Mouse (Mus musculus) gastrocnemius, postnatal 36 days (tissue): ENCODE results near the gene Pitpna. TPM values are rescaled to one million over a fixed set of nuclear protein-coding genes. Genes with fewer than 3 reads are reported as not detected.
"Not testable (repeated sequence)": the region's sequence is repeated elsewhere in the genome, so short reads cannot be mapped to it uniquely, and the experiment has no call there.

Experiments used
- DNase-seq, 2 experiments: peaks; one replicate each; pipeline ENCODE4 v3.0.0; 2022
- intact Hi-C: fragments of 180-260 bp; cut with DNase I; formaldehyde crosslinking; loops from one replicate; pipeline ENCODE4 v1.15.1; 2025
- long read RNA-seq, 2 experiments: library from polyadenylated mRNA; stranded (forward); transcript quantifications; one replicate each; pipeline ENCODE4 v2.0.0; 2021
- total RNA-seq, 2 experiments: library from RNA; stranded (reverse); gene quantifications; 2 replicates each; pipeline ENCODE4 v1.2.3; 2021

The Pitpna gene
- 100 to 1,000 TPM; 186 to 223 TPM for total RNA-seq
- long read RNA-seq, experiment 1, transcript Pitpna-204 (3 exons, 384 nt): major isoform, 5 of 235 reads
- long read RNA-seq, experiment 1, partial matches to known transcripts: 17 of 235 reads
- long read RNA-seq, experiment 1, other reads (novel, unspliced or antisense): 213 of 235 reads
- long read RNA-seq, experiment 2, transcript Pitpna-204 (3 exons, 384 nt): major isoform, 5 of 263 reads
- long read RNA-seq, experiment 2, partial matches to known transcripts: 25 of 263 reads
- long read RNA-seq, experiment 2, other reads (novel, unspliced or antisense): 233 of 263 reads

DNA sequence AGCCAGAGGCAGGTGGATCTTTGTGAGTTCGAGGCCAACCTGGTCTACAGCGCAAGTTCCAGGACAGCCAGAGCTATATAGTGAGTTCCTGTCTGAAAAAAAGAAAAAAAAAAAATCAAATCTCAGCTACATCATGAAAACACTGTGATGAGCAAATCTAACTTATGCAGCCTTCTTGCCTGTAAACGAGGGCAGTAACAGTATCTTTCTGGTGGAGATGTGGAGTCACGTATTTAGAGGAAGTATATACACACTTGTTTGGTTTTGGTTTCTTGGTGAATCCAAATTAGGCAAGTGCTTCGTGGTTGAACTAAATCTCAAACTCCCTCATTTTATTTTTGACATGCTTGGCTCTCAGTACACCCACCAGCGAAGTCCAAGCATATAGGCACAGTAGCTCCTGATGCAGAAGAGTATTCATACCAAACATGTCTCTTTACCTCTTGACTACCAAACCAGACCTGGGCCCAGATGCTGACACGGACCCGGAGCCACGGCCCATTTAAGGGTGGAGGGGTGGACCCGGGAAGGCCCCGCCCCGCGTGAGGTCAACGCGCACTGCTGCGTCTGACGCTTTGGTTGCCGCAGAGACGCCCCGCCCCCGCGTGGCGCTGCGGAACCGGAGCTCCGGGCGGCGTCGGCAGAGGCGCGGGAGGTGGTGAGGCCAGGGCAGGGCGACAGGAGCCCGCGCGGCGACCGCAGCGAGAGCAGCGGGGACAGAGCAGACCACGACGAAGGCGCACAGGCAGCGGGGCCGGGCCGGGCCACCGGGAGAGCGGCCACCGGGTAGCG lies at the start of gene Pitpna:
Pitpna (plus strand) TSS at position 605 of the 792 bp plus-strand sequence.
- peak; percentile 92 to 96 for DNase-seq
- intact Hi-C loops: no loop called here

DNA sequence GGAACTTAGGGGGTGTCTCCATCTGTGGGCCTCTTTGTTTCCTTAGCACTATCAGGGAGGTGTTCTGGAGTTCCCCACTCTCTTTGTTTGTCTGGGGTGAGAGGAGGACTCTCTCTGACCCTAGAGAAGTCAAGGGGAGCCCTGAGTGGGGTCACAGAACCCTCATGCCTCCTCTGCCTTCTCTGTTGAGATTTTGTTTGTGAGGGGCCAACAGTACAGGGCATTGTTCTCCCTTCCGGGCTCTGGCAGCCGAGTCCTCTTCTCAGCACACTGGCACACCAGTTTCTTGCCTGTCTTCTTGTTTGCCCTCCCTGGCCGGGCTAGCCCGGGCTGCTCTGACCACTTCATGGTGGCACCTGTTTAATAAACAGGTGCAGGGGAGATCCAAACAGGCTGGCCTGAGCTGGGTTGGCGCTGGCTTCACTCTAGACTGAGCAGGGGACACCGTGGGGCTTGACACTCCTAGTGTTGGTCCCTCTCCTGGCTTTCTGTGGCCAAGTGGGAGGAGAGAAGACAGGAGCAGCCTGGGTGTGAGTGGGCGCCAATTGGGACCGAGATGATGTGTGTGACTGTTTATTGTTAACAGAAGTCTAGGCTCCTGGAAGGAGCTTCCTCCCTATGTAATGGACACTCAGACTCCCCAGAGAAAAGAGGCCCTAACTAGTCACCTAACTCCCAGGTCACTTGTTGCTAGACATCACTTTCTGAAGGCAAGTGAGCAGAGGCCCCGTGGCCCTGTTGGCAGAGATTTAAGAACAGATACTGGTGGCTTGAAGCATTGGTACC lies 49.5 kb upstream of the Pitpna start:
- DNase-seq: no peak
- intact Hi-C loops: no loop called here

DNA sequence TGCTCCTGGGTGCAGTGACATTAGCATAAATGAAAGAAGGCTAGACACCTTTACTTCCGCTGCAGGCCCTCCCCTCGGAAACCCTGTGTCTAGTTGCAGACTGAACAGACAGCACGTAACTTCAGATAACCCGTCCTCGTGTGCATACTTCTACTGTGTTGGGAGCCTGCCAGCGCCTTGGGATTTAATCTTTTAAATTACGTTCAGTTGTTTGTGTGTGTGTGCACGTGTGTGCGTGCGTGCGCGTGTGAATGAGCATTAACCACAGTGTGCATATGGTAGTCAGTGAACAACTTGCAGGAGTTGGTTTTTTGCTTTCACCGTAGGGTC lies 49.0 kb upstream of the Pitpna start:
- DNase-seq: no peak
- intact Hi-C loops: no loop called here

DNA sequence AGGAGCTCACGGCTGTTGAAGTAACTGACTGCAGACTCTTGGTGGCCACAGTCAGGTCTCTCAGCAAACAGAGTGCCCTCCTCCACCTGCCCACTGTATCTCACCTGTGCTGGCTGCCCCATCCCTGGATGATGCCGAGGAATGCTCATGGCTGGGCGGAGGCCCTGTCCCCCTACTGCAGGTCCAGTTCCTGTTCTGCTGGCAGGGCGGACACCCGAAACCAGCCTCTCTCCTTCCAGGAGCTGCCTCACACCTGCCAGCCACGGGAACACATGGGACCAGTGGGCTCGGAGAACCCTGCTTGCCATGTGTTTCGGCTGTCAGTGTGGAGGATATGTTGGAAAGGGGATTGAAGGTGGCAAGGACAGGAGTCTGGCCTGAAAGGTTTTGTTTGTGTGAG lies 47.7 kb upstream of the Pitpna start:
- no peak for DNase-seq
- intact Hi-C loops: no loop called here

DNA sequence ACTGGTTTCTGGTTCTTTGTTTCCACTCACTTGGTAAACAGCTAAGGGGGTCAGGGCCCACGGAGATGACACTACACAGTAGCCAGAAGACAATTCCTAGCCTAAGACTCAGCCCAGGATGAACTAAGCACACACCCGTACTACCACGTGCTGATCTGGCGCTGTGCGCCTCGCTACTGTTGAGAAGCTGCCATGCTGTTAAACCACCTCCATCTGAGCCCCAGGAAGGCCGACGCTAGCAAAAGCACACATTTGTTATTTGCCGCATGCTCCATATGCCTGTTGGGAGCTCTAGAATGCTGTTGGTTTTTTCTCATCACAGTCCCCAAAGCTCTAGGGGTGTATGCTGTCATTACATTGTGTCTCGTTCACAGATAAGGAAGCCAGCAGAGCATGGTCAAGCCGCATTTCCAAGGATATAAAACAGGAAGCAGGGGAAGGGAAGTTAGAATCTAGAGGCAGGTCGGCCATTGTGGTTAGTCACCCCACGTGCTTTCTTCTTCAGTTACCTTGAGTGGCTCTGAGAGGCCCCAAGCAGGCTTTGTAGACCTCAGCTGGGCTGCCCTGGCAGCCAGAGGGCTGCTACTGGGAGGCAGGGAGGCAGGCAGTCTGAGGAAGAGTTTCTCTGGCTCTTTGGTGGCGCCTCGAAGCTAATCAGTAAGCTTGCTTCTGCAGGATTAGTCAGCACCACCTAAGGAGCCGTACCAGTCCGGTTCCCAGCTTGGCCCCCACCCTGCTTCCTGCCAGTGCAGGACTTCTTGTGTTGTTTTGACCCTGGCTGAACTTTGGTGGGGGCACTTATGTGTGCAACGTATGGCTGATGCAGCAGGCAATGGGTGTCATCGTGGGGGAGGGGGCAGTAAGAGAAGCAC lies 47.0 kb upstream of the Pitpna start:
- intact Hi-C loops: no loop called here
- no peak for DNase-seq

DNA sequence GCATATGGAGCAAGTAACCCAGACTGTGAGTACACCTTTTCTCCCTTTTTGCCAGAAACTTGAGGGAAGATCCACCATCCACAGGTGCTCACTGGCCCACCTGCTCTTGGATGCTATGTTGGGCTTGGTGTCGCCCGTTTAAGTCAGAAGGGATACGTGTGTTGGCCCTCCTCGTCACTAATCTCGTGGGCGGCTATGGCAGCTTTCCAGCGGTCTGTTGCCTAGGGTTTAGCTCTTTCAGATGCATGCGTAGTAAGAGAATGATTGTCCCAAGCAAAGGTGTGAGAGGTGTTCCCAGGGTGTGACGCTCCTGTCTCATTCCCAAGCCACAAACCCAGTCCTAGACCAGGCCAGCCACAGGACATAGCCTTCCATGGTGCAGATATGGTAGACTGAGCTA lies 43.2 kb upstream of the Pitpna start:
- intact Hi-C loops: no loop called here
- DNase-seq: no peak

DNA sequence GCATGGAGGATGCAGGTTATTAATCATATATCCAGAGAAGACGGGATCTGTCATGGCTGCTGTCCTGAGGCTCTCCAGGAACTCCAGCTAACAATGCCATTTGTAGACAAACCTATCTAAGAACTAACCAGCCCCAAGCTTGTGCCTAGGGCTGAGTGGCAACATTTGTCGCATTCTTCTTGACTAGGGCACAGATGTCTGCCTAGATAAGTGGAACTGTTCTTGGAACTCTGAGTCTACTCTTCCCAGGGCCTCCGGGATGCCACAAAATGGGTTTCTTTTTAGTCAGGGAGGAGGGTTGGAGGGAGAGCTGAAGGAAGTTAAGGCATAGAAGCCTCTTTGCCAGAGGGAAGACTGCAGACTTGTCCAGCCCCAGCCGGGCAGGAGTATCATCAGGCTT lies 41.8 kb upstream of the Pitpna start:
- no peak for DNase-seq
- intact Hi-C loops: no loop called here

DNA sequence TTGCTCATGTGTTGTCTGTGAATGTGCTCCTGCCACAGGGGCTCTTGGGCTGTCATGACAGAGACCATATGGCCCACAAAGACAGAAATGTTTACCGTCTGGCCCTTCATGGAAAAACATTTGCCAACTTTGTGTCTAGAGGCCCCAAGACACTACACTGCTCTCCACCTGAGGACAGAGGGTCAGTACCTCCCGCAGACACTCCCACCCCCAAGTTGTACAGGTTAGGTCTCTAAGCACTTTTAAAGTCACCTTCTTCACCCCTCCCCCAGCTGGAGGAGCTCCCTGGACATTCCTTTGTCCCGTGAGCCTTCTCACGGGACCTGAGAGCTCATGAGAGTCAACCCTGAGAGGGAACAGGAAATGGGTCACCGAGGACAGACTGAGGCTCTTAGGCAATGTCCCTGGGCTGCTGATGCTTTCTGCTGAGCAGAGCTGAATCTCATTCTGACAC lies 38.2 kb upstream of the Pitpna start:
- no peak for DNase-seq
- intact Hi-C loops: no loop called here

DNA sequence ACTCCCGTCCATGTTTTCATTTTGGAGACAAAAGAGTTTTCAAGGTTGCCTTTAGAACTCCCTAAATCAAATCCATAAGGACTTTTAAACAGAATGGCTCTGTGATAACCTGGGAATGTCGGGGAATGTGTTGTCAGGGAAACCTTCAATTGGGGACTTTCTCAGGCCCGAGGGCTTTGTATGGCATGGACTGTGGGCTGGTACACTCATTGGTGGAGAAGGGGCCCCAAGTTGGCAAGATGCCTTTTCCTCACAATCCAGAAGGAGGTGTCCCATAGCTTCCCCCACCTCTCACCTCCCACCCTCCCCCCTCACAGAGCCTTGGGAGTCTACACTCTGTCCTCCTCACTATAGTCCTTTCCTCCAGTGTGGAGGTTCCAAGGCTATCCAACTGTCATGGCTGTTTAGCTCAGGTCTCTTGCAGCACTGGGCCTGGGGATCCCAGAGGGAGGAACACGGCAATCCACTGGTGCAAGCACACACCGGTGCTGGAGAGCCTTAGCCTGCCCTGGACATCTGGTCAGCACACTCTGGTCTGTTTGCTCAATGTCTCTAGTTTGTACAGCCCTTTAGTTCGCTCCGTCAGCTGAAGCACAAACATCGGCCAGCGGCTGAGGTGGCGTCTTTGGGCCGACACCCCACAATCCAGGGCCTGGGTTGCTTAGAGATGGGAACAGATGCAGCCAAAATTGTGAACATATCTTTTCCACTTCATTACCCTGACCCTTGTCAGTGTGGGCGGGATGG lies 37.5 kb upstream of the Pitpna start:
- DNase-seq: peak in 1 of 2 experiments; percentile 38
- intact Hi-C loops: no loop called here

DNA sequence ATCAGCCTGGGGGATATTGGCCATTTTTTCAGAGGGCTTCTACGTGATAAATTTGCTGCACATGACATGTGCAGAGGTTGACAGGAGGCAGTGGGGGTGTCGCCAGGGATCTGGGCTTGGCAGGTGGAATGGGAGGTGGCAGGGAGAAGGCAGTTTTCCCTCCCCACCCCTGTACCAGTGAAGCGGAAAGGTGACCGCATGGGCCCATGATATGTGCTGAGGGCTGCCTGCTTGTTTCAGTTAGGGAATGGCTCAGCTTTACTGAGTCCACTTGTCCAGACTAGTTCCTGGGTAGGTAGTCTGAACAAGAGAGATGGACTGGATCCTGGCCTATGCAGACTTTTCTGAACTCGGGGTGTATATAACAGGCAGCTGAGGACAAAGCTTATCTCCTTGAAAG lies 36.6 kb upstream of the Pitpna start:
- no peak for DNase-seq
- intact Hi-C loops: no loop called here

DNA sequence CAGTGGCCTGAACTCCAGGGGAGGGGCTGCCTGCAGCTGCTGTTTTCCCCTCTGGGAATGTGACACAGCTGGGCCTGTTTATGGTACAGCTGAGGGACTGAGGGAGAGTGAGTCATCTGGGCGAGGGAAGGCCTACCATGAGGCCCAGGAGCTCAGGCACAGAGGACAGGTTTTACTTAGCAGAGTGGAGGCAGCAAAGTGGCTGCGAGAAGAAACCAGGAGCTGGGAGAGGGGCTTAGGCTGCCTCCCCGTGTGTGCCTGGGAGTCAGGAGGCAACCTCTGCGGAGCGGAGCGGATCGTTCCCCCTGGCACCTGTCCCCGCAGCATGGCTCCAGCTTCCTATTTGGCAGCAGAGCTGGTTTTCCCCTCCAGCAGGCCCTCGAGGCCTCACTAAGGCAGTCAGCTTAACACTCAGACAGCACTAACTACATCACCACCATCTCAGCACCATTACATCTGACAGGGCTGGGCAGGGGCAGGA lies 35.9 kb upstream of the Pitpna start:
- peak; percentile 60 to 65 for DNase-seq
- intact Hi-C loops: no loop called here

DNA sequence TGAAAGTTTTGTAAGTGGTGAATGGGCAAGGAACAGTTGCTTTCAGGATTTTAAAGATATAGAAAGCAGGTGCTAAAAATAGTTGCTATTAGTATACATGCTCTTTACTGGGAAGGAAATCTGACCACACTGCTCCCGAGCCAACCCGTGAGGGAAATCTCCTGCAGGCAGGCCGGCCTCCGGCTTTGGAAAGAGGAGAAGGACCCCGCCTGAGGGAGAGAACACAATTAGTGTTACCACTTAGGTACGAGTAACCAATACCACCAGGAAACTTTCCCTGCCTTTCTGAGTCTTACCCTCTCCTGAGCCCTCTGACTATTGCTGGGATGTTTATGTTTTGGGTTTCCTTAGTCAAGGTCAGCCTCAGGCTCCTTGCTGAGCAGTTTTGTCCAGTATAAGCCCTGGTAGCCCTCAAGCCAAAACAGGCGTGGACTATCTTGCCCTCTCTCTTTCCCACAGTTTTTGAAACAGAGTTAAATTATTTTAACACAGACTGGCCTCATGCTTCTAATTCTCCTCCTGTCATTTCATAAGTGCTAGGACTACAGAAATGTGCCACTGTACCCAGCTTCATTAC lies 34.9 kb upstream of the Pitpna start:
- intact Hi-C loops: no loop called here
- no peak for DNase-seq

DNA sequence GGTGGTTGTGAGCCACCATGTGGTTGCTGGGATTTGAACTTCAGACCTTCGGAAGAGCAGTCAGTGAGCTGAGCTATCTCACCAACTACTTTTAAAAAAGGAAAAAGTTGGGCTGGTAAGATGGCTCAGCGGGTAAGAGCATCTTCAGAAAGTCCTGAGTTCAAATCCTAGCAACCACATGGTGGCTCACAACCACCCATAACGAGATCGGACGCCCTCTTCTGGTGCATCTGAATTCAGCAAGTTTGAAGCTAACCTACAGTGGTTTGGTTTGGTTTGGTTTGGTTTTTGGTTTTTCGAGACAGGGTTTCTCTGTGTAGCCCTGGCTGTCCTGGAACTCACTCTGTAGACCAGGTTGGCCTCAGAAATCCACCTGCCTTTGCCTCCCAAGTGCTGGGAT lies 31.9 kb upstream of the Pitpna start:
- intact Hi-C loops, DNase-seq: not testable (repeated sequence)

DNA sequence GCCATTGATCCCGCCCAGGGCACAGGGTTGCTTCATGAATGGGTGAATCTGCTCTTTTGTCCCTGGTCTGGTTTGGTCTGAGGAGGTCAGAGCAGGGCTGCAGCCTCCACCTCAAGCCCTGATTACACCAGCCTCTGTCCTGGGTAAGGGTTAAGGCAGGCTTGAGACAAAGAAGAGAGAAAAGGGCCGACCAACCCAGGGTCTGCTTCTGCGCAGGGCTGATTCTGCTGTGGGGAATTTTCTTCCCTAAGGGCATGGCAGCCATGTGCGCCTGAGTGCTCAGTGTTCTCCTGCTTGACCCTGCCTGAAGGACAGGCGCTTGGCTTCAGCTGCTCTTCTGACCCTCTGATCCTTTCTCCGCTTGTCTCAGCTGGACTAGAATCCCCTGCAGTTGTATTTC lies 30.8 kb upstream of the Pitpna start:
- no peak for DNase-seq
- intact Hi-C loops: no loop called here

DNA sequence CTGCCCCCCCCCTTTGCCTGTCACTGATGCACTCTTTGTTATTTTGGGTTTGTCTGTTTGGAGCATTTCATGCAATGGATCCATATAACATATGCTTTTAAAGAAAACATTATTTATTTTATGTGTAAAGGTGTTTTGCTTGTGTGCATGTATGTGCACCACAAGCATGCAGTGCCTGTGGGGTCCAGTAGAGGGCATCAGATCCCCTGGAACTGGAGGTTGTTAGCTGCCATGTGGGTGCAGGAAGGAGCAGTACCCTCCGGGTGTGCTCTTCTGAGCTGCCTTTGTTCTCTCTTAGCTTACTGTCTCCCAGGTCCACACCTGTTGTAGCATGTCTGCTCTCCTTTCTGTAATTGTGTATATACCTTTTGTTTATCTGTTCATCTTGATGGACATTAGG lies 29.8 kb upstream of the Pitpna start:
- DNase-seq: no peak
- intact Hi-C loops: no loop called here

DNA sequence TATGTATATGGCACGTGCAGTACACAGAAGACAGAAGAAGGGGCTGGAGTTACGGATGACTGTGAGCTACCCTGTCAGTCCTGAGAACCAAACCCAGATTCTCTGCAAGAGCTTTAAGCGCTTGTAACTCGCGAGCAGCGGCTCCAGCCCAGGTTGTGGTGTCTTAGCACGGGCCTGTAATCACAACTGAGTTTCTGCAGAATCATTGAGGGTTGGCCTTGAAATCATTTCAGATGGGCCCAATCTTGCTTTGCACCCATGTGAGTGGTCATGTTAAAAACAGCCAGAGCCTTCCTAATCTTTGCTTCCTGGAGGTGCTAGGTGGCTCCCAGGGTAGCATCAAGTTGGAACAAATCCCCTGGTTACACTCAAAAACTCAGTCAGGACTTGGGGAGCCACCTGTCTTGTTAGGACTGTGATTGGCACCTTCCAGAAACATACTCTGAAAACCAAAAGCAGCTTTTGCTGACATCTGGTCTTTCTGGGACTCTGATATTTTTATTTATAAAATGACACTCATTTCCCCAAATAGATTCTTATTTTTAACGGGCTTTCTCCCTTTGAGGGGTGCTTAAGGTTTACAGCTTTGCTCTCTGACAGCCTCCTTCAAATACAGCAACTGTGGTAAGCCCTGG lies 27.9 kb upstream of the Pitpna start:
- intact Hi-C loops: no loop called here
- DNase-seq: no peak

DNA sequence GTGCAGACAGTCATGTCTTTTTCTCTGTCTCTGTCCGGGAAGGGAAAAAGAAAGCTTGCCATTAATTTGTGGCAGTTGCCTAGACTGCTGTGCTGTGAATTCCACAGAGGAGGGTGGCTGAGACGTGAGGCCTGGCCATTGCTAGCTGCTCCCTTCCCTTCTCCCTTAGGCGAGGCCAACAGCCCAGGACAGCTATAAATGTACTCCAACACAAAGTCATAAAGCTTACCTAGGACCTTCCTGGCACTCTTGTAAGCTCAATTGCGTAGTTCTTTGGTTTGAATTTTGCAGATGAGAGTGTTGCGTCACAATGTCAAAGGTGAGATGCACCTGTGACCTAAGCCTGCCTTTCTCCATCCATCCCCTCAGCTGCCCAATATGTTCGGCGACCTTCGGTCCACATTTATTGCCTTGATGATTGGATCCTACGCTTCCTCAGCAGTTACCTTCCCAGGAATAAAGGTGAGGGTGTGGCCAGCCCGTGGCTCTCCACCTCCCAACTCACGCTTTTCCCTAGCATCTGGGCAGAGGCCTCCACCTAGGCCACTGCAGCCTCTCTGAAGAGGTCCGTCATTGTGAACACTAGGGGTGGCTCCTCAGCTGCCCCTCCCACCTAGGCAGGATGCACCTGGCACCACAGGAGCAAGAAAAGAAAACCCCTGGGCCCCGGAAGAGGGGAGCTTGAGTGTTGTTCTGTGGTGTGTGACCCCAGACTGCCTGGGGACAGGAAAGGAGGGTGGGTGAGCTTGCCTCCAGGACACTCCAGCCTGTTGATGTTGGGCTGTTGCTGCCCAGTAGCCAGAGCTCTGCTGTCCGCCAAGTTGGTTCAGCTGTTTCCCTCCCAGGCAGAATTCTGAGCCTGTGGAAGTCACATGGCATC lies 27.1 kb upstream of the Pitpna start:
- DNase-seq: no peak
- intact Hi-C loops: no loop called here

DNA sequence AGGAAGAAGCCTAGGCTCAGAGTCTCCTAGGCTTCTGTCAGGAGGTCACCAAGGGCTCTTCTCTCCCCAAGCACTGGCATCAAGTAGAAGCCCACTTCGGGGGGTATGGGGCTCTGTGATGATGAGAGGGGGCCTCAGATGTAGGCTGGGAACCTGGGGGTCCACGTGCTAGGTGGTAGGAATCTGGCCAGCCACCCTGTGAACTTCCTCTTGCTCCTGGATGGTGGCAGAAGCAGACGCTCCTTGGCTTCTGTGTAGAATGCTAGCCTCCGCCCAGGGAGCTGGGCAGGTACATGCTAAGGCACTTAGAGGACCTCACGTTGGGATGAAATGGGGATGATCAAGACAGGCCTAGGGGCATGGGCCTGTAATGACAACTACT lies 26.5 kb upstream of the Pitpna start:
- intact Hi-C loops: no loop called here
- no peak for DNase-seq
